Mouse (Mus musculus) liver, embryonic 16.5 days (tissue): ENCODE results near the gene Ap1s1. TPM values are rescaled to one million over a fixed set of nuclear protein-coding genes. Genes with fewer than 3 reads are reported as not detected.

Experiments used
- ATAC-seq: fragments of 200-750 bp; cut with Nextera tagmentation; 2 replicates; pipeline ENCODE4 v1.8.0; 2017; ENCODE audit warnings: low read depth, mild to moderate bottlenecking, moderate number of reproducible peaks, moderate library complexity
- H3K27ac ChIP-seq: fragments of 300-500 bp; sonication (generic); 2 replicates; pipeline ENCODE4 v1.5.1; 2014; ENCODE audit warnings: mild to moderate bottlenecking, low read length
- H3K27me3 ChIP-seq: fragments of 300-500 bp; sonication (generic); 2 replicates; pipeline ENCODE4 v1.6.1; 2014; ENCODE audit warnings: low read depth, low read length, mixed read lengths; ENCODE audit not compliant: control insufficient read depth, insufficient read depth
- H3K36me3 ChIP-seq: fragments of 300-500 bp; sonication (generic); 2 replicates; pipeline ENCODE4 v1.6.1; 2014; ENCODE audit warnings: mild to moderate bottlenecking; ENCODE audit not compliant: control insufficient read depth, insufficient read depth
- H3K4me1 ChIP-seq: fragments of 300-500 bp; sonication (generic); 2 replicates; pipeline ENCODE4 v1.6.1; 2014; ENCODE audit warnings: low read depth, low read length, mixed read lengths; ENCODE audit not compliant: control insufficient read depth
- H3K4me2 ChIP-seq: fragments of 300-500 bp; sonication (generic); 2 replicates; pipeline ENCODE4 v1.6.1; 2014; ENCODE audit warnings: low read depth, low read length, mixed read lengths
- H3K4me3 ChIP-seq: fragments of 300-500 bp; sonication (generic); 2 replicates; pipeline ENCODE4 v1.5.1; 2014; ENCODE audit warnings: low read depth, mild to moderate bottlenecking, low read length
- H3K9ac ChIP-seq: fragments of 300-500 bp; sonication (generic); 2 replicates; pipeline ENCODE4 v1.6.1; 2014; ENCODE audit warnings: low read depth, low read length
- H3K9me3 ChIP-seq: fragments of 300-500 bp; sonication (generic); replicated peaks from 2 replicates; pipeline ENCODE4 v1.6.1; 2016; ENCODE audit warnings: low read length; ENCODE audit not compliant: control insufficient read depth
- WGBS: fragments of 180-500 bp; shearing (Covaris S2); extraction: QIAGEN DNeasy Blood & Tissue Kit; methylation state at CpG from one replicate; pipeline ENCODE4 v1.1.7; 2014; ENCODE audit not compliant: insufficient replicate concordance; 5-methylcytosine and 5-hydroxymethylcytosine counted together
- polyA plus RNA-seq: library from polyadenylated mRNA; unstranded; fragments of >200 nt; fragmentation: Nextera tagmentation; extraction: Ambion mirVana; gene quantifications from 2 replicates; pipeline ENCODE4 v1.2.1, GENCODE M21; 2015

Gene Ap1s1
- 68.6 and 73.3 TPM in 2 replicates for polyA plus RNA-seq

GRCm38 (mm10) chr5:137045402-137046323, at the start of gene Ap1s1:
TSS of gene Ap1s1 (minus strand) at chr5:137046135.
- Histone ChIP-seq H3K4me2 (peak within 1 kb of the TSS; percentile 86), H3K27me3 (peaks cover 2% of the 10 kb centered on the region; the same call in 1 of the 2 replicates), H3K4me1 (peaks cover 15% of the 10 kb centered on the region), H3K9me3 (no peaks in the 10 kb centered on the region), H3K9ac (peak within 1 kb of the TSS; percentile 82), H3K36me3 (peaks cover 5% of the 10 kb centered on the region), H3K4me3 (peak within 1 kb of the TSS; percentile 69), H3K27ac (peak within 1 kb of the TSS; percentile 3)
- peak; percentile 83 for ATAC-seq
- under 1% methylated on average over 48 of the region's 48 CpGs for WGBS

GRCm38 (mm10) chr5:137095135-137095534, 49.2 kb upstream of the Ap1s1 start:
- Histone ChIP-seq H3K9ac (no peak overlapping the region), H3K27me3 (no peaks in the 10 kb centered on the region), H3K4me3 (no peak overlapping the region), H3K27ac (no peak overlapping the region), H3K36me3 (no peaks in the 10 kb centered on the region), H3K9me3 (no peaks in the 10 kb centered on the region), H3K4me2 (no peak overlapping the region), H3K4me1 (peaks cover 19% of the 10 kb centered on the region)
- WGBS = 45% methylated on average over 10 of the region's 10 CpGs
- ATAC-seq = no peak

- Histone ChIP-seq H3K27ac (no peak overlapping the region), H3K4me2 (no peak overlapping the region), H3K9me3 (no peaks in the 10 kb centered on the region), H3K9ac (no peak overlapping the region), H3K4me3 (no peak overlapping the region), H3K36me3 (no peaks in the 10 kb centered on the region), H3K4me1 (peaks cover 12% of the 10 kb centered on the region), H3K27me3 (no peaks in the 10 kb centered on the region)
- no peak for ATAC-seq
- 63% methylated on average over 9 of the region's 9 CpGs for WGBS
Measured at GRCm38 (mm10) chr5:137093720-137094119, 47.8 kb upstream of the Ap1s1 start.

DNA sequence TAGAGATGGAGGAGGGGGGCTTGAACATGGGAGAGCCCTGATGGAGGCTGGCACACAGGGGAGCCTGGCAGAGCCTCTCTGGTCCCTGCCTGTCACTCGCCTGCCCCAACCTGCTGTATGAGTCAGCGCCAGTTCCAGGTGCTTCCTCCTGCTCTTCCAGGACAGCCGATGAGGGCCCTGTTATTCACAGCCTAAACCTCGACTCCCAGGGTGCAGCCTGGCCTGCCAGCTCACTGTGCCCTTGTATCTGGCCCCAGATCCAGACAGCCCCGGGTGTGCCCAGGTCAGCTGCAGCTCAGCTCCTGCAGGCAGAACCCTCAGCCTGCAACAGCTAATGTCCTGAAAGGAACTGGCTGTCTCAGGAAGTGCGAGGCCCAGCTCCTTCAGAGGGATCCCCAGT, 45.6 kb upstream of the Ap1s1 start:
- H3K4me2 ChIP-seq = no peak overlapping the region
- no peaks in the 10 kb centered on the region for H3K27me3 ChIP-seq
- no peaks in the 10 kb centered on the region for H3K9me3 ChIP-seq
- H3K9ac ChIP-seq = no peak overlapping the region
- H3K27ac ChIP-seq = no peak overlapping the region
- H3K36me3 ChIP-seq = no peaks in the 10 kb centered on the region
- peaks cover 2% of the 10 kb centered on the region; the same call in 1 of the 2 replicates for H3K4me1 ChIP-seq
- no peak overlapping the region for H3K4me3 ChIP-seq
- 32% methylated on average over 6 of the region's 6 CpGs for WGBS
- ATAC-seq = no peak

DNA sequence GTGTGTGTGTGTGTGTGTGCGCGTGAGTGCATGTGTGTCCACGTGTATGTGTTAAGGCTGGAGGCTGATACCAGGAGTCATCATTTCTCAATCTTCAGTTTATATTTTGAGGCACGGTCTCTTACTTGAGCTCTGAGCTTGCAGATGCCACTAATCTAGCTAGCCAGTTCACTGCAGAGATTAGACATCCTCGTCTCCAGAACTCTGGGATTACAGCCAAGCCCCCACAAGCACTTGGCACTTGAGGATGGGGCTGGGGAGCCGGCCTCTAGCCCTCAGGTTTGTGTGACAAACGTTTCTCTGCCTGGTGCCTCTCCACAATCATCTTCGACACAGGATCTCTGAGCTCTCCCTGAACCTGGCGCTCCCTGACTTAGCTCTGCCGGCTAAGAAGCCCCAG, 44.9 kb upstream of the Ap1s1 start:
- Histone ChIP-seq H3K9me3 (no peaks in the 10 kb centered on the region), H3K4me3 (no peak overlapping the region), H3K4me1 (peaks cover 2% of the 10 kb centered on the region; the same call in 1 of the 2 replicates), H3K27me3 (no peaks in the 10 kb centered on the region), H3K4me2 (no peak overlapping the region), H3K27ac (no peak overlapping the region), H3K36me3 (no peaks in the 10 kb centered on the region), H3K9ac (no peak overlapping the region)
- ATAC-seq = no peak
- WGBS = 63% methylated on average over 10 of the region's 10 CpGs

DNA sequence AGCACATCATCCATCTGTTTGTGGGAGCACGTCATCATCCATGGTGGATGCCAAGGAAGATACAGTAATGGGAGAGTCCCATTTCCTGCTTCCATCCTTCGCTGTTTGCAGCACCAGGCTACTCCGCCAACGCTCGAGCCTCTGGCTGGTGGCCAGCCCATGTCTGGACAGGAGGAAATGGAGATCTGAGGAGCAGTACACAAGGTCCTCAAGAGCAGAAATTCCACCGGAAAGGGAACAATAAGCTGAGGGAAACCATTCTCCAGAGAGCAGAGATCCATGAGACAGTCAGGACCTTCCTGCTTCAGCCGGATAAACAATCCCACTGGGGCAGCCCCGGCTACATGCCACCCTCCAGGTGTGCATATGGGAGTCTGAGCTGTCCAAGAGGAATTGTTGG, 41.5 kb upstream of the Ap1s1 start:
- Histone ChIP-seq H3K4me2 (no peak overlapping the region), H3K36me3 (no peaks in the 10 kb centered on the region), H3K9ac (no peak overlapping the region), H3K4me1 (peaks cover 13% of the 10 kb centered on the region), H3K27ac (no peak overlapping the region), H3K4me3 (no peak overlapping the region), H3K9me3 (no peaks in the 10 kb centered on the region), H3K27me3 (no peaks in the 10 kb centered on the region)
- ATAC-seq = no peak
- 77% methylated on average over 8 of the region's 8 CpGs for WGBS

GRCm38 (mm10) chr5:137085731-137086130, 39.8 kb upstream of the Ap1s1 start:
- WGBS = 72% methylated on average over 3 of the region's 3 CpGs
- ATAC-seq = no peak
- no peak overlapping the region for H3K9ac ChIP-seq
- H3K27me3 ChIP-seq = no peaks in the 10 kb centered on the region
- H3K27ac ChIP-seq = no peak overlapping the region; the same call in 1 of the 2 replicates
- no peaks in the 10 kb centered on the region for H3K36me3 ChIP-seq
- no peak overlapping the region for H3K4me2 ChIP-seq
- no peaks in the 10 kb centered on the region for H3K9me3 ChIP-seq
- H3K4me1 ChIP-seq = peaks cover 13% of the 10 kb centered on the region
- no peak overlapping the region for H3K4me3 ChIP-seq

DNA sequence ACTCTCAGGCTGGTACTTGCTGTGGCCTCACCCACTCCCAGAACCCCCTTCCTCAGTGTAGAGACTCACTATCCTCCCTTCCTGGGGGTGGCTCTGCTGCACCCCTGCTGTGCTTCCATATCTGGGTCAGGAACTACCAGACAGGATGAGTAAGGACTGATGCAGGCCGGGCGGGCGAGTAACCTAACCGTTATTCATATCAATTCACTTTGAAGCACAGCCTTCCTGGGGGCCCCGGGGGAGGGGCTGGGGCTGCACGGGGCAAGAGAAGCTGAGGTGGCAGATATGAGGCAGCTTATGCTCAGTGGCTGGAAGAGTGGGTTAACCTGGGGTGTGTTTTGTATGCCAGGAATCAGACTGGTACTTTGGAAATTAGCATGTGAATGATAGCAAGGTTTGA, 39.1 kb upstream of the Ap1s1 start:
- peak overlapping the region; percentile 30; the same call in 1 of the 2 replicates for H3K27ac ChIP-seq
- no peaks in the 10 kb centered on the region for H3K36me3 ChIP-seq
- H3K27me3 ChIP-seq = no peaks in the 10 kb centered on the region
- ATAC-seq = peak; percentile 89
- no peak overlapping the region for H3K4me2 ChIP-seq
- peaks cover 13% of the 10 kb centered on the region for H3K4me1 ChIP-seq
- no peaks in the 10 kb centered on the region for H3K9me3 ChIP-seq
- no peak overlapping the region for H3K9ac ChIP-seq
- WGBS = 24% methylated on average over 6 of the region's 6 CpGs
- H3K4me3 ChIP-seq = no peak overlapping the region

DNA sequence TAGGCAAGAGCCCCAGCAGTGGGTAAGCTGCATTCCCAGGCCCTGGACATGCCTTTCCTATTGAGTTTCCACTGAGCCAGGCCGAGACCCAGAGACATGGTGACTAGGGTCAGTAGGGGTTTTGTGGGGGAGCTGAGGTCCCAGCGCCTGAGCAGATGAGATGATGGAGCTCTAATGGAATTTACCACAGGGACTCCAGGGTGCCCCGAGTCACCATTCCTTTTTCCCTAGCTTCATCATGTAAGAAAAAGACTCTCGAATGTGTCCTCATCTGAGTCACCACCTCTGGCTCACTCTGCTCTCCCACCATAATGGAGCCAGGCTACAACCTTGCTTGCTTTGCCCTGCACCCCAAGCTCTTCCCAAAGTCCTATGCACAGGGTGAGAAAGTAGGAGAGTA, 37.1 kb upstream of the Ap1s1 start:
- no peaks in the 10 kb centered on the region for H3K27me3 ChIP-seq
- WGBS = 72% methylated on average over 4 of the region's 4 CpGs

More for the DNA sequence above, 37.1 kb upstream of the Ap1s1 start:
- no peak overlapping the region for H3K4me2 ChIP-seq
- no peak overlapping the region for H3K9ac ChIP-seq
- H3K4me3 ChIP-seq = no peak overlapping the region
- ATAC-seq = no peak
- no peak overlapping the region for H3K27ac ChIP-seq
- H3K36me3 ChIP-seq = no peaks in the 10 kb centered on the region
- H3K9me3 ChIP-seq = no peaks in the 10 kb centered on the region
- H3K4me1 ChIP-seq = peaks cover 13% of the 10 kb centered on the region
